Mouse (Mus musculus): ENCODE data around the gene Il17rd. TPM values are rescaled to one million over a fixed set of nuclear protein-coding genes. Genes with fewer than 3 reads are reported as not detected.
A peak's percentile ranks its signal among the peaks of the same experiment; 100 is the strongest.

The Il17rd gene
- polyA plus RNA-seq, 1 experiment from 2014 or later, result 0.17 TPM

- Histone ChIP-seq H3K27me3 (no peaks in the 10 kb centered on the region), H3K4me2 (no peak overlapping the region), H3K36me3 (no peaks in the 10 kb centered on the region), H3K27ac (no peak overlapping the region), H3K4me1 (replicated peaks) (no peaks in the 10 kb centered on the region), H3K9ac (no peak overlapping the region), H3K4me3 (replicated peaks) (no peak overlapping the region), H3K9me3 (replicated peaks) (no peaks in the 10 kb centered on the region)
- WGBS (ENCODE audit: insufficient replicate concordance), result 50% methylated on average over 7 of the region's 7 CpGs
- peak; percentile 47 for ATAC-seq (ENCODE audit: low read depth)
- no peak for DNase-seq
Measured at GRCm38 (mm10) chr14:27101735-27102134, 63.0 kb downstream of the Il17rd start.

GRCm38 (mm10) chr14:27102720-27103119 lies 64.0 kb downstream of the Il17rd start:
- Histone ChIP-seq H3K27ac (no peak overlapping the region), H3K9ac (no peak overlapping the region), H3K36me3 (no peaks in the 10 kb centered on the region), H3K4me3 (replicated peaks) (no peak overlapping the region), H3K9me3 (replicated peaks) (no peaks in the 10 kb centered on the region), H3K27me3 (no peaks in the 10 kb centered on the region), H3K4me2 (no peak overlapping the region), H3K4me1 (replicated peaks) (no peaks in the 10 kb centered on the region)
- DNase-seq, result no peak
- ATAC-seq (ENCODE audit: low read depth), result no peak
- 64% methylated on average over 6 of the region's 6 CpGs for WGBS (ENCODE audit: insufficient replicate concordance)

GRCm38 (mm10) chr14:27105731-27106457 lies 67.2 kb downstream of the Il17rd start:
- Histone ChIP-seq H3K27me3 (no peaks in the 10 kb centered on the region), H3K27ac (no peak overlapping the region), H3K4me3 (replicated peaks) (no peak overlapping the region), H3K9me3 (replicated peaks) (no peaks in the 10 kb centered on the region), H3K36me3 (no peaks in the 10 kb centered on the region), H3K4me1 (replicated peaks) (no peaks in the 10 kb centered on the region), H3K9ac (no peak overlapping the region), H3K4me2 (no peak overlapping the region)
- ATAC-seq (ENCODE audit: low read depth) (no peak), DNase-seq (no peak)
- 69% methylated on average over 12 of the region's 12 CpGs for WGBS (ENCODE audit: insufficient replicate concordance)

GRCm38 (mm10) chr14:27108748-27109504 lies 70.2 kb downstream of the Il17rd start:
- H3K4me1 ChIP-seq (replicated peaks), result no peaks in the 10 kb centered on the region
- H3K9ac ChIP-seq, result no peak overlapping the region
- DNase-seq (no peak), ATAC-seq (ENCODE audit: low read depth) (no peak)
- H3K36me3 ChIP-seq, result no peaks in the 10 kb centered on the region
- no peaks in the 10 kb centered on the region for H3K9me3 ChIP-seq (replicated peaks)
- H3K27me3 ChIP-seq, result peaks cover 8% of the 10 kb centered on the region
- 53% methylated on average over 6 of the region's 6 CpGs for WGBS (ENCODE audit: insufficient replicate concordance)
- no peak overlapping the region for H3K4me2 ChIP-seq
- no peak overlapping the region for H3K27ac ChIP-seq
- no peak overlapping the region for H3K4me3 ChIP-seq (replicated peaks)

GRCm38 (mm10) chr14:27114362-27115274 lies 75.9 kb downstream of the Il17rd start, which contains the start of gene Arhgef3:
Gene Arhgef3, plus strand, starts transcription at chr14:27114899.
- Histone ChIP-seq H3K4me1 (replicated peaks) (peaks cover 4% of the 10 kb centered on the region; the same call in 1 of the 2 replicates), H3K9ac (peak within 1 kb of the TSS; percentile 49), H3K27ac (no peak within 1 kb of the TSS), H3K9me3 (replicated peaks) (no peaks in the 10 kb centered on the region), H3K4me3 (replicated peaks) (peak within 1 kb of the TSS; percentile 56), H3K27me3 (peaks cover 36% of the 10 kb centered on the region), H3K36me3 (no peaks in the 10 kb centered on the region), H3K4me2 (peak within 1 kb of the TSS; percentile 73)
- DNase-seq (no peak), ATAC-seq (ENCODE audit: low read depth) (peak; percentile 51)
- WGBS (ENCODE audit: insufficient replicate concordance), result 1% methylated on average over 58 of the region's 58 CpGs

GRCm38 (mm10) chr14:27115275-27115660 lies 76.5 kb downstream of the Il17rd start:
- DNase-seq, result no peak
- Histone ChIP-seq H3K9ac (no peak overlapping the region), H3K4me3 (replicated peaks) (peak overlapping the region; percentile 56), H3K27me3 (peaks cover 36% of the 10 kb centered on the region), H3K27ac (no peak overlapping the region), H3K4me1 (replicated peaks) (peaks cover 4% of the 10 kb centered on the region; the same call in 1 of the 2 replicates), H3K4me2 (peak overlapping the region; percentile 73), H3K9me3 (replicated peaks) (no peaks in the 10 kb centered on the region), H3K36me3 (no peaks in the 10 kb centered on the region)
- ATAC-seq (ENCODE audit: low read depth), result no peak
- 16% methylated on average over 11 of the region's 11 CpGs for WGBS (ENCODE audit: insufficient replicate concordance)

GRCm38 (mm10) chr14:27115991-27116390 lies 77.2 kb downstream of the Il17rd start:
- Histone ChIP-seq H3K9ac (no peak overlapping the region), H3K9me3 (replicated peaks) (no peaks in the 10 kb centered on the region), H3K4me2 (no peak overlapping the region), H3K36me3 (no peaks in the 10 kb centered on the region), H3K4me1 (replicated peaks) (peaks cover 4% of the 10 kb centered on the region; the same call in 1 of the 2 replicates), H3K27ac (no peak overlapping the region), H3K4me3 (replicated peaks) (no peak overlapping the region), H3K27me3 (peaks cover 36% of the 10 kb centered on the region)
- WGBS (ENCODE audit: insufficient replicate concordance), result 58% methylated on average over 6 of the region's 6 CpGs
- DNase-seq, result no peak
- ATAC-seq (ENCODE audit: low read depth), result no peak

- ATAC-seq (ENCODE audit: low read depth), result no peak
- Histone ChIP-seq H3K27me3 (peaks cover 36% of the 10 kb centered on the region), H3K9ac (no peak overlapping the region), H3K4me1 (replicated peaks) (peaks cover 4% of the 10 kb centered on the region; the same call in 1 of the 2 replicates), H3K9me3 (replicated peaks) (no peaks in the 10 kb centered on the region), H3K27ac (no peak overlapping the region), H3K36me3 (no peaks in the 10 kb centered on the region), H3K4me2 (no peak overlapping the region), H3K4me3 (replicated peaks) (no peak overlapping the region)
- WGBS (ENCODE audit: insufficient replicate concordance), result 42% methylated on average over 4 of the region's 4 CpGs
- DNase-seq, result no peak
Measured at GRCm38 (mm10) chr14:27116577-27117165, 77.9 kb downstream of the Il17rd start.

GRCm38 (mm10) chr14:27118546-27118945 lies 79.8 kb downstream of the Il17rd start:
- Histone ChIP-seq H3K9ac (no peak overlapping the region), H3K9me3 (replicated peaks) (no peaks in the 10 kb centered on the region), H3K27ac (no peak overlapping the region), H3K4me1 (replicated peaks) (peaks cover 4% of the 10 kb centered on the region; the same call in 1 of the 2 replicates), H3K4me3 (replicated peaks) (no peak overlapping the region), H3K36me3 (no peaks in the 10 kb centered on the region), H3K27me3 (peaks cover 31% of the 10 kb centered on the region), H3K4me2 (no peak overlapping the region)
- WGBS (ENCODE audit: insufficient replicate concordance), result 66% methylated on average over 5 of the region's 5 CpGs
- DNase-seq, result no peak
- no peak for ATAC-seq (ENCODE audit: low read depth)

GRCm38 (mm10) chr14:27122646-27123045 lies 83.9 kb downstream of the Il17rd start:
- Histone ChIP-seq H3K36me3 (no peaks in the 10 kb centered on the region), H3K9me3 (replicated peaks) (no peaks in the 10 kb centered on the region), H3K4me3 (replicated peaks) (no peak overlapping the region), H3K4me2 (no peak overlapping the region), H3K27me3 (no peaks in the 10 kb centered on the region), H3K4me1 (replicated peaks) (no peaks in the 10 kb centered on the region), H3K27ac (no peak overlapping the region), H3K9ac (no peak overlapping the region)
- 57% methylated on average over 3 of the region's 3 CpGs for WGBS (ENCODE audit: insufficient replicate concordance)
- ATAC-seq (ENCODE audit: low read depth) (no peak), DNase-seq (no peak)

Data from liver, embryonic 13.5 days (tissue).